Mouse (Mus musculus) limb, embryonic 15.5 days (tissue): ENCODE measurements around the gene Stra6. TPM values are rescaled to one million over a fixed set of nuclear protein-coding genes. Genes with fewer than 3 reads are reported as not detected.

Experiments used
- ATAC-seq: fragments of 200-750 bp; cut with Nextera tagmentation; 2 replicates; pipeline ENCODE4 v1.8.0; 2017; ENCODE audit warnings: low read depth, moderate TSS enrichment; ENCODE audit not compliant: insufficient number of reproducible peaks, low FRiP score, low TSS enrichment
- H3K27ac ChIP-seq: fragments of 300-500 bp; sonication (generic); 2 replicates; pipeline ENCODE4 v1.5.1; 2015; ENCODE audit warnings: moderate library complexity, mild to moderate bottlenecking, inconsistent platforms
- H3K27me3 ChIP-seq: fragments of 300-500 bp; sonication (generic); 2 replicates; pipeline ENCODE4 v1.6.1; 2015; ENCODE audit warnings: inconsistent platforms
- H3K36me3 ChIP-seq: fragments of 300-500 bp; sonication (generic); 2 replicates; pipeline ENCODE4 v1.6.1; 2015; ENCODE audit warnings: inconsistent platforms
- H3K4me1 ChIP-seq: fragments of 300-500 bp; sonication (generic); 2 replicates; pipeline ENCODE4 v1.6.1; 2015; ENCODE audit warnings: inconsistent platforms
- H3K4me2 ChIP-seq: fragments of 300-500 bp; sonication (generic); 2 replicates; pipeline ENCODE4 v1.6.1; 2015; ENCODE audit warnings: mild to moderate bottlenecking, inconsistent platforms
- H3K4me3 ChIP-seq: fragments of 300-500 bp; sonication (generic); 2 replicates; pipeline ENCODE4 v1.5.1; 2015; ENCODE audit warnings: mild to moderate bottlenecking, inconsistent platforms
- H3K9ac ChIP-seq: fragments of 300-500 bp; sonication (generic); 2 replicates; pipeline ENCODE4 v1.6.1; 2015; ENCODE audit warnings: inconsistent platforms
- H3K9me3 ChIP-seq: fragments of 300-500 bp; sonication (generic); 2 replicates; pipeline ENCODE4 v1.6.1; 2016; ENCODE audit warnings: inconsistent platforms
- WGBS: fragments of 180-500 bp; shearing (Covaris S2); methylation state at CpG from one replicate; pipeline ENCODE4 v1.1.7; 2015; 5-methylcytosine and 5-hydroxymethylcytosine counted together
- polyA plus RNA-seq: library from polyadenylated mRNA; unstranded; fragments of >200 nt; fragmentation: Nextera tagmentation; extraction: Ambion mirVana; gene quantifications from 2 replicates; pipeline ENCODE4 v1.2.1, GENCODE M21; 2015

Gene Stra6
- polyA plus RNA-seq, 1 experiment from 2014 or later: 8.8 TPM

GRCm38 (mm10) chr9:58144664-58145063, 81.1 kb downstream of the Stra6 start:
- no peak overlapping the region for H3K9ac ChIP-seq
- no peak overlapping the region for H3K4me2 ChIP-seq
- no peaks in the 10 kb centered on the region for H3K27me3 ChIP-seq
- H3K27ac ChIP-seq: no peak overlapping the region
- no peaks in the 10 kb centered on the region for H3K36me3 ChIP-seq
- peaks cover 32% of the 10 kb centered on the region for H3K4me1 ChIP-seq
- H3K9me3 ChIP-seq: no peaks in the 10 kb centered on the region
- WGBS: 83% methylated on average over 1 of the region's 1 CpGs
- ATAC-seq: no peak
- H3K4me3 ChIP-seq: no peak overlapping the region

DNA sequence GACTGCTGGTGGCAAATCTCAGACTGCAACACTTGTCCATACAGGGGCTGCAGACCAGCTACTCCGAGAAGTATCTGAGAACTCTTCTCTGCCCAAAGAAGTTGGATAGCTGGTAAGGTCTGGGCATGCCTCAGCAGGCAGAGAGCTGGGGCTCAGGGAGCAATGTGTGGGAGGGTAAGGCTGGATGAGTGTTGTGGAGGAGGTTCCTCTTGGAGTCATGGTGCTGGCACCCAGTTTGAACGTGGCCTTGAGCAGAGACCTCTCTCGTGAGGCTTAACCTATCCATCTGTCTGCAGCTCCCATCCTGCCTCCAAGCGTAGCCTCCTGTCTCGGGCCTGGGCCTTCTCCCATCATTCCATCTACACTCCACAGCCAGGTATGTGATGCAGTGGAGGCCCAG, 81.8 kb downstream of the Stra6 start:
- ATAC-seq: no peak
- no peaks in the 10 kb centered on the region for H3K9me3 ChIP-seq
- no peaks in the 10 kb centered on the region for H3K27me3 ChIP-seq
- no peak overlapping the region for H3K4me3 ChIP-seq
- H3K27ac ChIP-seq: no peak overlapping the region
- no peaks in the 10 kb centered on the region for H3K36me3 ChIP-seq
- H3K4me2 ChIP-seq: no peak overlapping the region
- peaks cover 26% of the 10 kb centered on the region for H3K4me1 ChIP-seq
- H3K9ac ChIP-seq: no peak overlapping the region
- WGBS: 71% methylated on average over 5 of the region's 5 CpGs

DNA sequence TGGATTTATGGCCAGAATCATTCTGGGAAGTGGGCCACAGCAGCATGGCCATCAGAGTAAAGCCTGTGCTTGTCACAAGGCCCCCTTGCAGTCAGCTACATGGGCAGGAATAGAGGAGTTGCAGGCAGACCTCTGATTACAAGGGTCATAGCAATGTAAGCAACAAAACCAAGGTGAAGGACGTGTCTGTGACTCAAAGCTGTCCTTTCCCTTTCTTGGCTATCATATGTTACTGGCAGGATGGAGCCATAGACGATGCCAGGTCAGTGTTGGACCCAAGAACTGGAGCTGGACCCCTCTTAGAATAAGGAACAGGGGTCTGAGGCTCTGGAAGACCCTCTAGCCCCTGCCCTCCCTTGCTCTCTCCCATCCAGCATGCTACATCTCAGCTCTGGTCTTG, 85.2 kb downstream of the Stra6 start:
- no peak for ATAC-seq
- peaks cover 39% of the 10 kb centered on the region for H3K4me1 ChIP-seq
- no peak overlapping the region for H3K4me3 ChIP-seq
- H3K36me3 ChIP-seq: no peaks in the 10 kb centered on the region; the same call in 1 of the 2 replicates
- no peaks in the 10 kb centered on the region for H3K27me3 ChIP-seq
- no peak overlapping the region for H3K27ac ChIP-seq
- H3K9ac ChIP-seq: no peak overlapping the region
- H3K4me2 ChIP-seq: no peak overlapping the region
- H3K9me3 ChIP-seq: no peaks in the 10 kb centered on the region
- WGBS: 66% methylated on average over 2 of the region's 2 CpGs

DNA sequence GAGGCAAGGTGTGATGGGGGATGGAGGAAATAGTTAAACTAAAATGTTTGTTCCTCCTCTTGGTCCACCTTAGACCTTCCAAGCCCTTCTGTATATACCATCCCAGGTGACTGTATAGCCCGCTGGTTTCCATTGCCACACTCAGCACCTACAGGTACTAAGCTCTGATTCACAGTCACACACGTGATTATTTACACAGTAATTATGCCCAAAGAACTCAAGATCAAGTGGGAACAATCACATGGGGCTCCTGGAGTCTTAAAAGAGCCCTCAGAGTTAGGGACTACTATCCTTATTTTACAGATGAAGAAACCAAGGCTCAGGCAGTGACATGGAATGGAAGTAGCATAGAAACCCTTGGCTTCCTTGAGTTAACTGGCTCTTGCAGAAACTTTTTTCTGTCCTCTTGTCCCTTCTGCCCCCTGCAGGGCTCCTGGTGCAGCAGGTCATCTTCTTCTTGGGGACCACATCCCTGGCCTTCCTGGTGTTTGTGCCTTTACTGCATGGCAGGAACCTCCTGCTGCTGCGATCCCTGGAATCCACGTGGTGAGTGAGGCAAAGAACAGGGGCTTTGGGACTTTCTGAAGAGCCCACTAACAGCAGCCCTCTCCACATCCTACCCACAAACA, 87.3 kb downstream of the Stra6 start:
- no peaks in the 10 kb centered on the region; the same call in 1 of the 2 replicates for H3K36me3 ChIP-seq
- peaks cover 50% of the 10 kb centered on the region for H3K4me1 ChIP-seq
- H3K4me3 ChIP-seq: no peak overlapping the region
- no peak overlapping the region for H3K4me2 ChIP-seq
- ATAC-seq: no peak
- H3K9me3 ChIP-seq: no peaks in the 10 kb centered on the region
- no peak overlapping the region for H3K27ac ChIP-seq
- 72% methylated on average over 4 of the region's 4 CpGs for WGBS
- H3K27me3 ChIP-seq: no peaks in the 10 kb centered on the region
- H3K9ac ChIP-seq: no peak overlapping the region

GRCm38 (mm10) chr9:58153095-58153494, 89.5 kb downstream of the Stra6 start:
- peak overlapping the region; percentile 87 for H3K27ac ChIP-seq
- no peak for ATAC-seq
- no peaks in the 10 kb centered on the region for H3K9me3 ChIP-seq
- H3K4me1 ChIP-seq: peaks cover 62% of the 10 kb centered on the region
- H3K36me3 ChIP-seq: no peaks in the 10 kb centered on the region; the same call in 1 of the 2 replicates
- H3K4me3 ChIP-seq: no peak overlapping the region
- peak overlapping the region; percentile 19 for H3K4me2 ChIP-seq
- H3K27me3 ChIP-seq: no peaks in the 10 kb centered on the region
- 59% methylated on average over 3 of the region's 3 CpGs for WGBS
- H3K9ac ChIP-seq: no peak overlapping the region

GRCm38 (mm10) chr9:58155366-58155765, 91.8 kb downstream of the Stra6 start:
- H3K4me2 ChIP-seq: peak overlapping the region; percentile 74
- peak overlapping the region; percentile 28; the same call in 1 of the 2 replicates for H3K27ac ChIP-seq
- H3K36me3 ChIP-seq: no peaks in the 10 kb centered on the region; the same call in 1 of the 2 replicates
- ATAC-seq: no peak
- WGBS: 26% methylated on average over 3 of the region's 3 CpGs
- no peaks in the 10 kb centered on the region for H3K9me3 ChIP-seq
- 0 out of 2 replicates have a peak overlapping the region, but pooled peaks have one; percentile 12 for H3K4me3 ChIP-seq
- H3K27me3 ChIP-seq: no peaks in the 10 kb centered on the region
- no peak overlapping the region for H3K9ac ChIP-seq
- peaks cover 77% of the 10 kb centered on the region for H3K4me1 ChIP-seq

DNA sequence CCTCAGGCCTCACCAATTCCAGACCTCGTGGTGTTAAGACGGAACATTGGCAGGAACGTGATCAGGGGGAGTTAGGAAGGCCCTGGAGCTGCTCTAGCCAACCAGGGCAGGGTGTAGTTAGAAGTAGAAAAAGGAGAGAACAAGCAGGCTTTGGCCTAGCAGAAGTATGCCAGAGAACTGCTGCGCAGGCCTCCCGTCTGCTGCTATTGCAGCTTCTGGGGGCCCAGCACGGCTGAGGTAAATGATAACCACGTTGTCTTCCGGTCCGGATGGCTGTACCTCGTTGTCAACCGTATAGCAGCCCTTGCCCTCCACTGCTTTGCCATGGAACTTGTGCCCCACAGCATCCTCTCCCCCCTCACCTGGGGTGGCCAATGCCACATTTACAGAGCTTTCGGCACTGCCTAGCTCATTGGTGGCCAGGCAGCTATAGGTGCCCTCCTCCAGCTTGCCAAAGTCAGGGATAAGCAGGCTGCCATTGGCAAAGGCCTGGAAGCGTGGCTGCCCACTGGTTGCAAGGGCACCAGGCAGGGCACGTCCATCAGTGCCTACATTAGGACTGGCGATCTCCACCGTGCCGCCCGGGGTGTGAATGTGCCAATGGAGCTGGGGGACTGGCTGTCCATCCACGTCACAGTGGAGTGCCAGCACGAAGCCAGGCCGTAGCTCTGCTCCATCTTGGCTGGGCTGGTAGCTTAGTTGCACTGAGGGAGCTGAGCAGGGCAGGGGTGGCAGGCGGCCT, 93.4 kb downstream of the Stra6 start:
- 75% methylated on average over 22 of the region's 22 CpGs for WGBS
- no peak for ATAC-seq

DNA sequence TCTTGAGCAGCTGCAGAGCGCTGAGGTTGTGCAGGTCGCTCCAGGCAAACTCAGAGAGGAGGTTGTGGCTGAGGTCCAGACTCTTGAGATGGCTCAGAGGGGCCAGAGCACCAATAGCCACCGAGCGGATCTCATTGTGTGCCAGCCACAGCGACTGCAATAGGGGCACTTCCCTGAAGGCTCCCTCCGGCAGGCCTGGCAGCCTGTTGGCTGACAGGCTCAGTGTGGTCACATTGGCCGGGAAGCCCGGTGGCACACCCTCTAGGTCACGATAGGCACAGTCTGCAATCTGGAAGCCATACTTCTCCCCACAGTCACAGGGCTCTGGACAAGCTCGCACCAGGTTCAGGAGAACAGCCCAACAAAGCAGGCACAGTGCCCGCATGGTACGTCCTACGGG, 94.2 kb downstream of the Stra6 start:
- peak overlapping the region; percentile 38 for H3K4me3 ChIP-seq
- H3K27ac ChIP-seq: peak overlapping the region; percentile 98
- peak overlapping the region; percentile 74 for H3K4me2 ChIP-seq
- ATAC-seq: no peak
- H3K9me3 ChIP-seq: no peaks in the 10 kb centered on the region
- peak overlapping the region; percentile 48; the same call in 1 of the 2 replicates for H3K9ac ChIP-seq
- H3K36me3 ChIP-seq: no peaks in the 10 kb centered on the region
- peaks cover 74% of the 10 kb centered on the region for H3K4me1 ChIP-seq
- WGBS: 53% methylated on average over 13 of the region's 13 CpGs
- no peaks in the 10 kb centered on the region for H3K27me3 ChIP-seq

More for the DNA sequence above, 93.4 kb downstream of the Stra6 start:
- peak overlapping the region; percentile 74 for H3K4me2 ChIP-seq
- no peaks in the 10 kb centered on the region for H3K9me3 ChIP-seq
- H3K9ac ChIP-seq: peak overlapping the region; percentile 29; the same call in 1 of the 2 replicates
- H3K4me1 ChIP-seq: peaks cover 79% of the 10 kb centered on the region
- H3K4me3 ChIP-seq: peak overlapping the region; percentile 38
- H3K27me3 ChIP-seq: no peaks in the 10 kb centered on the region
- H3K27ac ChIP-seq: peak overlapping the region; percentile 98
- no peaks in the 10 kb centered on the region for H3K36me3 ChIP-seq

DNA sequence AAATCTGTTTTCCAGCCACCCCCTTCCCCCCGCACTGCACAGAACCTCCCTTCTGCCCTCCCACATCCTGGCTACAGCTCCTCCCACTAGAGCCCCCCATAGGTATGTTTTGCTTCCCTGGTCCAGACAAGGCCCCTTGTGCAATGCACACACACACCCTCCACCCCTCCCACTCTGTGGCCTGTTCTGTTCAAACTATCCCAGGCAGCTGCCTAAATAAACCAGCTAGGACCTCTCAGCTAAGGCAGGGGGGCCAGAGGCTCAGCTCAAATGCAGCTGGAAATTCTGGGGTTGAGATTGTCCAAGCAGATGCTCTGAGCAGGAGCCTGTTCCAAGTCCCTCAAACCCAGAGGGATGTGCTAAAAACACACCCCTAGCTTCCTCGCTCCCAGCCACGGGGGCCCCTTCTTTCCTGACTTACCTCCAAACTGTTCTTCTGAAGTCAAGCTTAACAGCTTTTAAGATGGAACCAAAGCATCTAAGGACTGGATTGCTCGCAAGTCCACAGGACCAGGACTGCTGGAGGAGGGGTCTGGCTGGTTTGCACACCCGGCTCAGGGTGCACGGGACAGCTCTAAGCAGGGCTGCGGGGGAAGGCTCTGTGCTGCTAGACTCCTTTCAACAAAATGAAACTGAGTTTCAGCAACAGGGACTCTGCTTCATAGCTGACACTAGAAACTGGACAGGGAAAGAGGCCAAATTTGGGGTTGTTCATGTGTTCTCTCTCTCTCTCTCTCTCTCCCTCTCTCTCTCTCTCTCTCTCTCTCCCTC, 95.1 kb downstream of the Stra6 start:
- no peaks in the 10 kb centered on the region for H3K36me3 ChIP-seq
- ATAC-seq: peak; percentile 93
- H3K9me3 ChIP-seq: no peaks in the 10 kb centered on the region
- H3K9ac ChIP-seq: 0 out of 2 replicates have a peak overlapping the region, but pooled peaks have one; percentile 7
- H3K27me3 ChIP-seq: no peaks in the 10 kb centered on the region
- peak overlapping the region; percentile 38 for H3K4me3 ChIP-seq
- peaks cover 69% of the 10 kb centered on the region for H3K4me1 ChIP-seq
- WGBS: 11% methylated on average over 7 of the region's 7 CpGs
- H3K4me2 ChIP-seq: peak overlapping the region; percentile 74
- peak overlapping the region; percentile 98 for H3K27ac ChIP-seq

DNA sequence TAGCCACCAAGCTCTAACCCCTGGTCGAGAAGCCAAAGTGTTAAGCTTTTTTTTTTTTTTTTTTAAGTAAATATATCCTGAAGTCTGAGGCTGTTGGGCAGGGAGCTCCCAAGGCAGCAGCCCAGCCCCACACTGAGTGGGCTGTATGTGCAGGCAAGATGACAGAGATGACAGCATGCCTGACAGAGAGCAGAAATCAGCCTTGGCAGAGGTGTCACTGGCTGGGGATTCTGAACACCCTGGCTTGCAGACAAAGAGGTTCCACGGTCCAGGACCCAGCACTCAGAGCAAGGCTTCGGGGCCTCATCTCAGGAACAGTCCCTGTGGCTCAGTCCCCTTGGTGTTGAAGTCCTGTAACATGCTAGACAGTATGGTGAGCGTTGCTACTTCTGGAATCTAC, 96.3 kb downstream of the Stra6 start:
- H3K36me3 ChIP-seq: no peaks in the 10 kb centered on the region
- no peaks in the 10 kb centered on the region for H3K27me3 ChIP-seq
- no peak for ATAC-seq
- WGBS: 37% methylated on average over 4 of the region's 4 CpGs
- peaks cover 57% of the 10 kb centered on the region for H3K4me1 ChIP-seq
- peak overlapping the region; percentile 98 for H3K27ac ChIP-seq
- no peak overlapping the region for H3K9ac ChIP-seq
- no peaks in the 10 kb centered on the region for H3K9me3 ChIP-seq
- H3K4me2 ChIP-seq: peak overlapping the region; percentile 74; the same call in 1 of the 2 replicates
- no peak overlapping the region for H3K4me3 ChIP-seq

DNA sequence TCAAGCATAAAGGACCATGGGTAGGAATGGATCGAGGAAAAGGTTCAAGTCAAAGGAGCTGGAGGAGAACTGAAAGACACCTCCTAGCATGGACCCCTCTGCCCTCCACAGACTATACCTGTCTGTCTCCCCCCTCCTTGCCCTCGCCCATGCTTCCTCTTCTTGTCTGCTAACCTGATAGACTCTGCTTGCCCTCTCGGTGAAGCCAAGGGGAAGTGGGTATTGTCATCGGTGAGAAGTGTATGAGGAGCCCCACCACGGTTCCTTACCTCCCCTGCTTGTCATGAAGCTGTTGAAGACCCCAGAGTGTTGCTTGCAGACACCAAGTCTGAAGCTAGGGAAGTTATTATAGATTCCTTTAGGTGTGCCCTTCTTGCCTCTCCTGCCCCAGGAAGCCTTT, 96.7 kb downstream of the Stra6 start:
- Histone ChIP-seq H3K9me3 (no peaks in the 10 kb centered on the region), H3K4me1 (peaks cover 53% of the 10 kb centered on the region), H3K4me2 (no peak overlapping the region), H3K27me3 (no peaks in the 10 kb centered on the region), H3K4me3 (no peak overlapping the region), H3K36me3 (no peaks in the 10 kb centered on the region), H3K9ac (no peak overlapping the region), H3K27ac (peak overlapping the region; percentile 98)
- no peak for ATAC-seq
- WGBS: 82% methylated on average over 5 of the region's 5 CpGs
